Mouse (Mus musculus) heart, embryonic 14.5 days (tissue): ENCODE measurements at regions not wholly inside any gene's neighbourhood (a gene's known extent, or its start where the extent isn't known, plus 50 kb on each side); places are given as distances from the start of the nearest gene placed in this dataset.
"Not testable (repeated sequence)": the region's sequence is repeated elsewhere in the genome, so short reads cannot be mapped to it uniquely, and the experiment has no call there.

Experiments used
- ATAC-seq: fragments of 200-750 bp; cut with Nextera tagmentation; 2 replicates; pipeline ENCODE4 v1.8.0; 2017; ENCODE audit warnings: low read depth, moderate TSS enrichment; ENCODE audit not compliant: insufficient number of reproducible peaks, insufficient read depth, low FRiP score
- H3K27ac ChIP-seq, 2 experiments: fragments of 200-500 bp in 1 of 2; fragments of 300-500 bp in 1 of 2; sonication (generic) in 1 of 2; replicated peaks in 1 of 2; 2 replicates each; pipeline ENCODE4 v1.5.1; 2012 to 2014; ENCODE audit warnings: low read depth in 2 of 2, low read length in 2 of 2, control low read depth in 1 of 2, mild to moderate bottlenecking in 1 of 2, mixed read lengths in 1 of 2; ENCODE audit not compliant: control insufficient read depth in 1 of 2, insufficient read depth in 1 of 2
- H3K27me3 ChIP-seq: fragments of 300-500 bp; sonication (generic); 2 replicates; pipeline ENCODE4 v1.6.1; 2014; ENCODE audit warnings: mild to moderate bottlenecking, low read length, control low read depth; ENCODE audit not compliant: control insufficient read depth, insufficient read depth
- H3K36me3 ChIP-seq: fragments of 300-500 bp; sonication (generic); 2 replicates; pipeline ENCODE4 v1.6.1; 2014; ENCODE audit warnings: mild to moderate bottlenecking, control low read depth, low read length, mixed read lengths; ENCODE audit not compliant: control insufficient read depth, insufficient read depth
- H3K4me1 ChIP-seq, 2 experiments: fragments of 200-500 bp in 1 of 2; fragments of 300-500 bp in 1 of 2; sonication (generic) in 1 of 2; 2 replicates each; pipeline ENCODE4 v1.6.1; 2012 to 2014; ENCODE audit warnings: low read length in 2 of 2, control low read depth in 1 of 2, mixed read lengths in 1 of 2; ENCODE audit not compliant: control insufficient read depth in 2 of 2, insufficient read depth in 2 of 2
- H3K4me2 ChIP-seq: fragments of 300-500 bp; sonication (generic); 2 replicates; pipeline ENCODE4 v1.6.1; 2014; ENCODE audit warnings: mild to moderate bottlenecking, low read length
- H3K4me3 ChIP-seq, 2 experiments: fragments of 200-500 bp in 1 of 2; fragments of 300-500 bp in 1 of 2; sonication (generic) in 1 of 2; 2 replicates each; pipeline ENCODE4 v1.5.1; 2012 to 2014; ENCODE audit warnings: low read length in 2 of 2, mild to moderate bottlenecking in 2 of 2, control low read depth in 1 of 2, low read depth in 1 of 2, moderate library complexity in 1 of 2; ENCODE audit not compliant: control insufficient read depth in 1 of 2, insufficient read depth in 1 of 2
- H3K9ac ChIP-seq: fragments of 300-500 bp; sonication (generic); 2 replicates; pipeline ENCODE4 v1.6.1; 2014; ENCODE audit warnings: mild to moderate bottlenecking, low read length
- H3K9me3 ChIP-seq: fragments of 300-500 bp; sonication (generic); 2 replicates; pipeline ENCODE4 v1.6.1; 2016; ENCODE audit warnings: low read length, control low read depth; ENCODE audit not compliant: control insufficient read depth
- WGBS: fragments of 180-500 bp; shearing (Covaris S2); extraction: QIAGEN DNeasy Blood & Tissue Kit; methylation state at CpG from one replicate; pipeline ENCODE4 v1.1.7; 2014; 5-methylcytosine and 5-hydroxymethylcytosine counted together

- 57% methylated on average over 3 of the region's 3 CpGs for WGBS
- Histone ChIP-seq H3K9me3 (no peaks in the 10 kb centered on the region), H3K4me1 (peaks cover 0 to 4% of the 10 kb centered on the region in 2 experiments; a peak in 1 of 4 replicates), H3K27me3 (no peaks in the 10 kb centered on the region), H3K36me3 (no peaks in the 10 kb centered on the region), H3K4me3 (no peak overlapping the region), H3K9ac (no peak overlapping the region), H3K27ac (no peak overlapping the region), H3K4me2 (no peak overlapping the region)
- no peak for ATAC-seq
Measured at GRCm38 (mm10) chr1:154040907-154041306, 140.9 kb upstream of the Teddm2 start.

GRCm38 (mm10) chr1:154042956-154043355, 142.9 kb upstream of the Teddm2 start:
- Histone ChIP-seq H3K36me3 (no peaks in the 10 kb centered on the region), H3K9ac (no peak overlapping the region), H3K9me3 (no peaks in the 10 kb centered on the region), H3K4me1 (peaks cover 0 to 4% of the 10 kb centered on the region in 2 experiments; a peak in 1 of 4 replicates), H3K4me3 (no peak overlapping the region), H3K4me2 (no peak overlapping the region), H3K27ac (no peak overlapping the region), H3K27me3 (no peaks in the 10 kb centered on the region)
- no peak for ATAC-seq
- WGBS = 64% methylated on average over 2 of the region's 2 CpGs

GRCm38 (mm10) chr1:154044712-154045111, 144.7 kb upstream of the Teddm2 start:
- no peak overlapping the region for H3K4me2 ChIP-seq
- no peaks in the 10 kb centered on the region for H3K27me3 ChIP-seq
- no peaks in the 10 kb centered on the region for H3K36me3 ChIP-seq
- no peak overlapping the region for H3K4me3 ChIP-seq
- no peak overlapping the region for H3K9ac ChIP-seq
- no peak overlapping the region for H3K27ac ChIP-seq
- no peaks in the 10 kb centered on the region for H3K4me1 ChIP-seq
- H3K9me3 ChIP-seq = no peaks in the 10 kb centered on the region
- WGBS = 80% methylated on average over 4 of the region's 4 CpGs
- no peak for ATAC-seq

- Histone ChIP-seq H3K9ac (no peak overlapping the region), H3K27ac (no peak overlapping the region), H3K4me2 (no peak overlapping the region), H3K9me3 (no peaks in the 10 kb centered on the region), H3K27me3 (no peaks in the 10 kb centered on the region), H3K36me3 (no peaks in the 10 kb centered on the region), H3K4me3 (no peak overlapping the region), H3K4me1 (no peaks in the 10 kb centered on the region)
- ATAC-seq = no peak
Measured at GRCm38 (mm10) chr1:154045951-154046350, 145.9 kb upstream of the Teddm2 start.

- H3K9ac ChIP-seq = no peak overlapping the region
- H3K4me2 ChIP-seq = no peak overlapping the region
- no peaks in the 10 kb centered on the region for H3K36me3 ChIP-seq
- H3K4me1 ChIP-seq = no peaks in the 10 kb centered on the region
- 80% methylated on average over 7 of the region's 7 CpGs for WGBS
- no peak overlapping the region for H3K4me3 ChIP-seq
- no peaks in the 10 kb centered on the region for H3K27me3 ChIP-seq
- H3K9me3 ChIP-seq = 0 out of 2 replicates have a peak, but pooled peaks cover 3% of the 10 kb centered on the region
- no peak for ATAC-seq
- H3K27ac ChIP-seq = no peak overlapping the region
Measured at GRCm38 (mm10) chr1:154053641-154054040, 147.3 kb upstream of the Zfp648 start.

GRCm38 (mm10) chr1:154054874-154055273, 146.1 kb upstream of the Zfp648 start:
- ATAC-seq = no peak
- Histone ChIP-seq H3K27me3 (no peaks in the 10 kb centered on the region), H3K9me3 (0 out of 2 replicates have a peak, but pooled peaks cover 3% of the 10 kb centered on the region), H3K9ac (no peak overlapping the region), H3K4me3 (no peak overlapping the region), H3K36me3 (no peaks in the 10 kb centered on the region), H3K27ac (no peak overlapping the region), H3K4me1 (no peaks in the 10 kb centered on the region), H3K4me2 (no peak overlapping the region)
- 50% methylated on average over 1 of the region's 1 CpGs for WGBS

- H3K9me3 ChIP-seq, H3K4me3 ChIP-seq, H3K27ac ChIP-seq, H3K27me3 ChIP-seq, H3K4me2 ChIP-seq, H3K9ac ChIP-seq, H3K36me3 ChIP-seq, H3K4me1 ChIP-seq, ATAC-seq: not testable (repeated sequence)
- 64% methylated on average over 2 of the region's 2 CpGs for WGBS
Measured at GRCm38 (mm10) chr1:154061397-154061796, 139.6 kb upstream of the Zfp648 start.

- 80% methylated on average over 1 of the region's 1 CpGs for WGBS
- Histone ChIP-seq H3K27me3 (no peaks in the 10 kb centered on the region), H3K9ac (no peak overlapping the region), H3K9me3 (0 out of 2 replicates have a peak, but pooled peaks cover 3% of the 10 kb centered on the region), H3K4me2 (no peak overlapping the region), H3K27ac (no peak overlapping the region), H3K4me1 (no peaks in the 10 kb centered on the region), H3K4me3 (no peak overlapping the region), H3K36me3 (no peaks in the 10 kb centered on the region)
- ATAC-seq = no peak
Measured at GRCm38 (mm10) chr1:154061851-154062250, 139.1 kb upstream of the Zfp648 start.
